Mouse (Mus musculus) left cerebral cortex, adult 8-10 months (tissue): ENCODE data around the gene Irgm1. TPM values are rescaled to one million over a fixed set of nuclear protein-coding genes. Genes with fewer than 3 reads are reported as not detected.

Experiments used
- total RNA-seq, 4 experiments: library from RNA; stranded (reverse); gene quantifications; 2 replicates each; pipeline ENCODE4 v1.2.4; 2022

Irgm1 gene
- total RNA-seq, 4 experiments from 2014 or later, result 8.3 to 14.0 (median 10.7) TPM

Other genes with a start within 250 kb of the Irgm1 start
- gene Rack1, start 71.4 kb downstream of the Irgm1 start, total RNA-seq, result 100 to 1,000 TPM; 246 to 281 (median 256) TPM
- 10 to 100 TPM; 57.7 to 65.7 (median 61.3) TPM for gene Trim41, start 54.3 kb downstream of the Irgm1 start, total RNA-seq
- gene Trim7, start 45.5 kb downstream of the Irgm1 start, total RNA-seq, result 1 to 10 TPM; 3.4 to 4.5 (median 3.8) TPM
- 1 to 10 TPM in 1 of 4 experiments, under 1 TPM in 3; 0.38 to 1.8 (median 0.45) TPM for gene Gm12184, start 45.0 kb downstream of the Irgm1 start, total RNA-seq
- gene Gm5431, start 30.5 kb upstream of the Irgm1 start, total RNA-seq, result under 1 TPM in 3 of 4 experiments, not detected in 1; 0.17 to 0.86 (median 0.53) TPM
- gene Psme2b, start 74.5 kb upstream of the Irgm1 start, total RNA-seq, result 1 to 10 TPM; 1.2 to 3.5 (median 2.6) TPM
- not detected for gene Olfr56, start 107.2 kb upstream of the Irgm1 start, total RNA-seq
- 1 to 10 TPM in 3 of 4 experiments, under 1 TPM in 1; 0.96 to 3.1 (median 1.8) TPM for gene 9930111J21Rik1, start 107.7 kb upstream of the Irgm1 start, total RNA-seq
- under 1 TPM; 0.30 to 0.41 (median 0.37) TPM for gene Gm12185, start 120.5 kb upstream of the Irgm1 start, total RNA-seq
- 1 to 10 TPM in 2 of 4 experiments, under 1 TPM in 2; 0.42 to 1.3 (median 0.88) TPM for gene Tgtp1, start 122.5 kb upstream of the Irgm1 start, total RNA-seq
- gene 9930111J21Rik2, start 179.6 kb upstream of the Irgm1 start, total RNA-seq, result 1 to 10 TPM; 1.3 to 3.1 (median 2.4) TPM
- under 1 TPM in 2 of 4 experiments, not detected in 2; 0.23 to 0.56 TPM for gene Tgtp2, start 192.5 kb upstream of the Irgm1 start, total RNA-seq
- gene Ifi47, start 204.9 kb upstream of the Irgm1 start, total RNA-seq, result 1 to 10 TPM in 1 of 4 experiments, under 1 TPM in 3; 0.81 to 1.0 (median 0.88) TPM
- gene Olfr1396, start 243.2 kb upstream of the Irgm1 start, total RNA-seq, result not detected